Mouse (Mus musculus): ENCODE results near the gene Clmn.
"Not testable (repeated sequence)": the region's sequence is repeated elsewhere in the genome, so short reads cannot be mapped to it uniquely, and the experiment has no call there.

Gene Clmn

DNA sequence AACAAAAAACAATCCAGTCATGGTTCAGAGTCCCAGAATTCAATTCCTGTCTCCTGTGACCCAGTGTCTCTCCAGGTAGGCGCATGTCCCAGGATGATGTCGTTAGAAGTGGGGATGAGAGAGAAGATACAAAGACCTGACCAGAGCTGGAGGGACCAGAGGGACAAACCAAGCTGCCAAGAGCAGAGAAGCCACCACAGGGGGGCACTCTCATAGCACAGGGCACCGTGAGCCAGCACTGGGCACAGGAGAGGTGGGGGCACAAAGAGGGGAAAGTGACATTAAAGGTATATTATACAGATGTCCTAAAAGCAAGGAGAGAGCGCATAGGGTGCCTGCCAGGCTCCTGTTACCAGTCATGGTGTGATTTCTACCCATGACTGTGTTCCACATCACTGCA is 25.9 kb downstream of the Clmn start:
- no peak for DNase-seq (ENCODE audit: low read depth, low spot score)

DNA sequence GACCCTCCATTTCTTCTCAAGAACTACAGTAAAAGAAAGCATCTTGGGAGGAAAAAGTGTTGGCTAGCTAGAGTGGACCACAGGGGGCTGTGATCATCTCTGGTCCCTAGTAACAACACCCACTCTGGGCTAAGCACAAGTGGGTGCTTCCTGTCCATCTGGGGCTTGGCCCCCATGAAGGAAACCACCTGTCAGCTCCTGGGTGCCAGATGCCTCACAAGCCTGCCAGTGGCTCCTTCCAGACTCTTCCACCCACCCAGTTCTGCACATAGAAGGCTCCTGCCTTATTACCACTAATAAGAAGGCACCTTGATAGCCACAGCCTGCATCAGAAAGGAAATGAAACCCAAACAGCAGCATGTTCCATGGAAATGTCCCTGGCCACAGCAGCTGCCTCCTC is 26.4 kb downstream of the Clmn start:
- no peak for DNase-seq (ENCODE audit: low read depth, low spot score)

DNA sequence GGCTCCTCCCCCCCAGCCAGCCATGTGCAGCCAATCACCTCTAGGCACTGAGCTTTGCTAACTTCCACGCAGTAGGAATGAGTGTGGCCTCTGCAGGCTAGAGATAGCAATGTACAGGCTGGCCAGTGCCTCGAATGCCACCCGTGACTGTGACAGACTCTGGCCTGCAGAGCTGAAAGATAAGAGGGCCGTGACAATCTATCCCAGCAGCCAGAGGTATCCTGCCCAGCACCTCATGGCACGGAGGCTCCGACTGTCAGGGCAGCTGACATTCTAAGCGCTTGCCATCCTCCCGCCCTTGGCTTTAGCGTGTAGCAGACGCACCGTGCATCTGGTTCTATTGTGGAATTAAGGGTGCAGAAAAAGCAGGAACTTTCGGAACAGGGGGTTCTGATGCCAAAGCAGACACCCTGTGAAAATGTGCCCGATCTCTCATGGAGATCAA is 26.9 kb downstream of the Clmn start:
- DNase-seq (ENCODE audit: low read depth, low spot score): no peak

DNA sequence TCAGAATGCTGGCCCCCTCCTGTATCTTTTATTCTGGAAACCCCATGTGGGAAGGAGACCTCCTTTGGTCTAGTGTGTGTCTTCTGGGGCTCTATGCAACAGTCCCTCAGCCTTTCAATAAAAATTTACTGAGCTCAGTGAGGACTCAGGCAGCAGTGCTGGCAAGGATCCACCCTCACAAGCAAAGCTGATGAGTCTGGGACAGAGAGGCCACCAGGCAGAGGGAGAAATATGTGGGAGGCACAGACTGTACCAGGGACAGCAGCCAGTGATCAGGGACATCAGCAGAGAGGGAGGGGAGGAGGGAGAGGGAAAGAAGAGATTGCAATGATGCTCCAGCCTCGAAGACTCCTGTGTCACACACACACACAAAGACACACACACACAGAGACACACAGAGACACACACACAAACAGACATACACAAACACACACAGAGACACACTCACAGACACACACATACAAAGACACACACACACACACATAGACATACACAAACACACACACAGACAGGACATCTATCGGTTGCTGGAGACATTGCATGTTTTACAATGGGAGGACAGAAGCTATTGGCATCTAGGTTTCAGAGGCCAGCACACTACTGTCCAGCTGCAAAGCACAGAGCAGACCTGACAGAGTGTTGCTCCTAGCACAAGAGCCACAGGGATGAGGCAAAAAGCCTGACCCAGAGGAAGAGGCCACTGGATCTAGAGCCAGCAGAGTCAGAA is 27.6 kb downstream of the Clmn start:
- no peak for DNase-seq (ENCODE audit: low read depth, low spot score)

DNA sequence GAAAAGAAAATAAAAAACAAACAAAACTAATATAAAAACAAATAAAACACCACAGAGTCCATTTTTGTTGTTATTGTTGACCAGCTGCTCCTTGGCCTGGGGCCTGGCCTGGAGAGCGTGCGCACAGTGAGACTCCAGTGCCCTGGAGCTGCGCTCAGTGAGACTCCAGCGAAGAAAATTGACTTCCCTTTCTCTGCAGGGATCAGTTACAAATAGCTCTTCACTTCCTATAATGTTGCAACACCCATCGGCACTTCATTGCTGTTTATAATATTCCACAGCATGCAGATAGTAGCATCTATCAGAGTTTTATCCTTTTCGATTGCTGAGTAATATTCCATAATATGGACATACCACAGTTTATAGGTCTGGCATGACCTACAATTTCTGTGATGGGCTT is 28.6 kb downstream of the Clmn start:
- no peak for DNase-seq (ENCODE audit: low read depth, low spot score)

DNA sequence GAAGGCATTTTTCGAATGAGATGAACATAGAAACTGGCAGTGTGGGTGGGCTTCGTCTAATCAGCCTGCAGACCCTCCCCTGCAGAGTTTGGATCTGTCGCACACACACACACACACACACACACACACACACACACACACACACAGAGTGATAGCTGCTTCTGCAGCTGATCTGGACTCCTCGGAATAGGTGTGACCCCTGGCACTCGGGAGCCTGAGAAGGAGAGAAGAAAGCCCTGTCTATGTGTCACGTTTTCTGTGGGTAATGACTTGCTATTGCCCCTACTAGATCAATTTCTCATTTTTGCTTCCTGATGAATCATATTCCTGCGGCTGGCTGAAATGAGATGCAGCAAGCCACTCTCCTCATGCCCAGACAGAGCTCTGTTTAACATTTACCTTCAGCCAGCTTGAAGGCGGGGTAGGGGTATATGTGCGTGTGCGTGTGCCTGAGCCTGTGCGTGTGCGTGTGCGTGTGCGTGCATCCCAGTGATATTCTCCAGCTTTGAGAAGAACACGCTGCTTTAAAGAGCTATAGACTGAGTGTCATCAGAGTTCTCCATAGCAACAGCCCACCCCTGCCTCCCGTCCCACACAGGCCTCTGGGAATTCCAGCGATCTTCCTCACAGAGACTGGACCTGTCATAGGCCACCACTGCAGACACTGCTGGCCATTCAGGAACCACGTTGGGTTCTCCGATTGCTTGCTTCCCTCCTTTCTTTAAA is 29.3 kb downstream of the Clmn start:
- no peak for DNase-seq (ENCODE audit: low read depth, low spot score)

DNA sequence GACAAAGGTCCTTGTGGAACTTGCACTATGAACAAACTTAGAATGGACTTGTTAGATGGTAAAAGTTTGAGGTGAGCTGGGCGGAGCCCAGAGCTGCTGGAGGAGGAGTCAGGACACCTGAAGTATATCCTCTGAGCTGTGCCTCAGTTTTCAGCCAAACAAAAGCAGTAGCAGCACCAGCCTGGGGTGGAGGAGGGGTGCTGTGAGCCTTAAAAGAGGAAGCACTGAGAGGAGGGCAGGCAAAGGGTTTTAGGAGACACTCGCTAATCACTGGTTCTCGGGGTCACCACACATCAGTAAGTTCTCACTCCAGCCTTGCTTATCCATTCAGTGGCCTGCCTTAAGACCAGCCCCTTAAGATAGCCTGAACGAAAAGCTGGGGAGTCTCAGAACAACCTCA is 30.1 kb downstream of the Clmn start:
- DNase-seq (ENCODE audit: low read depth, low spot score): no peak

DNA sequence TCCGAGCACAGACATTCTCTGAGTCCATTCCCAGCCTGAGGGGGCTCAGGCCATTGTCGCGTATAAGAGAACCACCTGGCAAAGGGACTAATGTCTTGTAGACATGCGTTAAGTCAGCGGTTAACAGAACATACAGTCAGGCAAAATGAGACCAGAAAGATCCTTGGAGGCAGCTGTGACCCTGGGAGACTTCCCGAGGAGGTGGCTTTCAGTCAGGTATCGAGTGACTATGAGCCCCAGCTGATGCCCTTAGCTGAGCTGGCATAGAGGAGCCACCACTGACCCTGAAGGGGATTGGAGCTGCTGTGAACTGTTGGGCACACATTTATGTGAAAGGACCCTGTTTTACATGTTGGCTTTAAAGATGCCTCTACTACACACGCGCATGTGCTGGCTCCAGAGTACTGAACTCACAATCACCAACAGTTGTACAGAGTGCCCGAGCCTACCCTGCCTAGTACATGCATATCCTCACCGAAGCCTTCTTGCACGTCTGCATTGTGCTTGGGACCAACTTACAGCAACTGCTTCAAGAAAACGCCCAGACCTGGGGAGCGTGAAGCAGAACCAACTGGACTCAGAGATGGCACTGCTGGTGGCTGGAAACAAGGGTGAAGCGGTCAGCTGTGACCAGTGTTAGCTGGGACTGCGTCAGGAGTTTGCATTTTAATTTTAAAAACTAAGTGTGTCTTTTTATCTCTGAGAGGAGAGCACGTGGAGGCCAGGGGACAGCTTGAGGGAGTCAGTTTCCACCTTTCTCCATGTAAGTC is 34.0 kb downstream of the Clmn start:
- DNase-seq (ENCODE audit: low read depth, low spot score): no peak

DNA sequence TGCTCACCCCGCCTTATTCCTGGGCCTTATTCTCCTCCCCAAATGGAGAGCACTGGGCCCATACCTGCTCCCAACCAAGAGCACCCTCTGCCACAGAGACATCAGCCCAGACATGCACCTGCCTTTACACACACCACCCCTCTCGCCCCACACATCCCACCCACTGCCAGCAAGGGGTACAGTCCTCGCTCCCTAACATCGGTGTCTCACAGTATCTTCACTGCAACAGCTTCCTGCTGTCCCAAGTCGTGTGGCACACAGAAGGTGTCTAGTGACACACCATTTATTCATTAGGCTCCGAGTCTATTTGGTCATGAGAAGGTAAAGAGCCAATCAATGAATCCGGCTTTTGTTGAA is 34.6 kb downstream of the Clmn start:
- DNase-seq (ENCODE audit: low read depth, low spot score): no peak

DNA sequence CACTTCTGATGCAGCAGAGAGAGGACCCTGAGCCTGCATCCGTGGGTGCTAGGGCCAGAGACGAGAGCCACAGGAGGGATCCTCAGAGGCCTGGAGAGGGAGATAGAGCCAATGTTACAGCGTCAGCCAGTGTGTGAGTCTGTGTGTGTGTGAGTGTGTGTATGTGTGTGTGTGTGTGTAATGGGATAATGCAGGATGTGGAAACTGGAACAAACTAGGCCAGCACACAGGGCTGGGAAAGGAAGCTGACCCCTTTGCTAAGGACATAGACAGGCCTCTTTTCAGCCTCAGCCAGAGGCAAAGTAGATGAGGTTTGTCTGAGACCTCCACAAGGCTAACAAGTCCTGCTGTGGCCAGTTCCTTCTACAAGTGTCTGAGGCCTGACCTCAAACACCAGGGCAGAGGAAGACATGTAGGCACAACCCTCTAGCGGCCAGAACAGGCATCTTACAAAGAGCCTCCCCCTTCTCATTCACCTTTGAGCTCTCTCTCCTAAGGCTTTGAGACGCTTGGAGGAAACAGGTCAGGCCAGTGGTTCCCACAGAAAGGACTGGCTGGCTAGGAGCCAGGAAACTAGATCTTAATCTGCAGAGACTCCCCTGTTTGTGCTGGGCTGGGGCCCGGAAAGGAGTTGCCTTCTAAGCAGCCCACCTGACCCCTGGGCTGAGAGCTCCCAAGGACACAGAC is 35.1 kb downstream of the Clmn start:
- DNase-seq (ENCODE audit: low read depth, low spot score): peak; percentile 44

DNA sequence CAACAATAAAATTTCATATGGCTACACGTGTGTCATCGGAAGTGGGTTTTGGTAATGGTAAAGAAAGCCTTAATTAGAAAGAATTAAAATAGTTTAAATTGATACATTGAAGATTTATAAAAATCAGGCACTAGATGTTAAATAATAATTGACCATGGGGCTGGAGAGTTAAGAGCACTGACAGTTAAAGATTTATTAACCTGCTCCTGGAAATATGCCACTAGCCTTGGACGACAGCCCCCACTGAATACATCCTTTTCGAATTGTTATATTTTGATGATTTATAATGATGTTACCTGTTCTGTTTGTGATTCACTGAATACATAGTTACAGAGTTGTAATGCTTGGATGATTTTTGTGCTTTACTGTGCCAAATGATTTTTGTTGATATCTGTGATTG is 35.9 kb downstream of the Clmn start:
- DNase-seq (ENCODE audit: low read depth, low spot score): not testable (repeated sequence)

DNA sequence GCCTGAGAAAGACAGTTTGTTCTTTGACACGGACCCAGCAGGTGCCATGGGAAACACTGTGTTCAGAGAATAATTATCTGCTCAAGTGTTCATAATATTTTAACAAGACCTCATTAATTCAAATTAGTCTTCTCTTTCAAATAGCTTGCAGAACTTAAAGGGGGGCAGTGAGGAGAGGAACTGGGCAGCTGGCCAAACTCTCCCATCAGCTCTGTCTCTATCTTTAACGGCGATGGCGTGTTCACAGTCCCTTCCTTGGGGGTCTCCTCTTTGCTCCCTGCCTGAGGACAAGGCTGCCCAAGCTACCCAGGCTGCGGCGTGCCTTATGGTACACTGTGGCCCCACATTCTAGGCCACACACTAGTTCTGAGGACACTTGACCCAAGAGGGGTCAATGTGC is 37.2 kb downstream of the Clmn start:
- DNase-seq (ENCODE audit: low read depth, low spot score): no peak

DNA sequence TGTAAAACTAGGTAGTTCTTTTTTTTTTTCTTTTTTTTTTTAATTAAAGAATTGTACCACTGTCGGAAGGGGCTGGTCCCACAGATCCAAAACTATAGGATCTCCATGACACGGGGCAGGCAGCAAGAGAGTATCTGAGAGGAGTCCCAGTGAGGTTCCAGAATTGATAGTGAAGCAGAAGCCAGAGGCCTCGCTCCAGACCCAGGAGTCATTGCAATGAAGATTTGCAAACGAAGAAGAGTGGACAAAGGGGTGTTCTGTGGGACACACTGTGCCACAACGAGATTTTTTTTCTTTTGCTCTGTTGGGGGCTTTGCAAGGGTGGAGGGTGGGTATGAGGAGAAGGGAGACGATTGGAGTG is 40.0 kb downstream of the Clmn start:
- DNase-seq (ENCODE audit: low read depth, low spot score): no peak

DNA sequence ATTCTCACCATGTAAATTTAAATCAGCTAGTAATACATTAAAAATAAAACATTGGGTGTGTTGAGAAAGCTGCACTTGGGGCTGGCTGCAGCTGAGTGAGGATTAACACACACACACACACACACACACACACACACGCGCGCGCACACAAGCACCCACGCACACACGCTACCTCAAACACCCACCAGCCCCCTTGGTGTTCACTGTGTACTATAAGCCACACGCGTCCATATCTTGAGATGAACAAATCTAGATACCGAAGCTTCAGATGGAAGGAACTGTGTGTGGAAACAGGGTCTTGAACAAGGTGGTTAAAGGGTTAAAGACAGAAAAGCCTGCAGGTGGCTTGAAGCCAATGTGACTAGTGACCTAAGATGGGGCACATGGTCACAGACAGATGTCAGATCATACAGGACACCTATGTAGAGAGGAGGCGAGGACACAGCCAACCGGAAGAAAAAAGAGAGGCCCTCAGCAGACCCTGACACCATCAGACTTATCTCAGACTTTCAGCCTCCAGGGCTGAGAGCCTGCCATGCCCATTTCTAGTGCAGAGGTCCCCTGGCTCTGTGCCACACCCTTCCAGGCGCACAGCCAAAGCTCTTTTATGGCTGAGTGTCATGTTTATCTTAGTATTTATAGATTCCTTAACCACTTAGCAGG is 40.5 kb downstream of the Clmn start:
- no peak for DNase-seq (ENCODE audit: low read depth, low spot score)

DNA sequence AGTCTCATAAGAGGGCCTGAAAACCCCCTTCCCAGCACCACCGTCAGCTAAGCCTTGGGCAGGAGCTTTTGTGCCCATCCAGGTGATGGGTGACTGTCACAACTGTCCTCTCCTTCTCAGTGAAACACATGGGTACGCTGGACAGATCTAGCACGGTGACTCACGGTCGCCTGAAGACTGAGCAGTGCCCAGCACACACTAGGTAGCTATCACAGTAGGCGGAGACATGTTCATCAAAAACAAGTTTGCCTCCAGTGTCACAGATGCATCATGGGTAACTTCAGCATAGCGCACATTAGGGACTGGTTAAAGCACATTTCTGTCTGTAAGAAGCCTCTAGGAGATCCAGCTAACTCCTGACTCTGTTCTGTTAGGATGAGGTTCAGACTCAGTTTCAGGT is 41.2 kb downstream of the Clmn start:
- DNase-seq (ENCODE audit: low read depth, low spot score): no peak

DNA sequence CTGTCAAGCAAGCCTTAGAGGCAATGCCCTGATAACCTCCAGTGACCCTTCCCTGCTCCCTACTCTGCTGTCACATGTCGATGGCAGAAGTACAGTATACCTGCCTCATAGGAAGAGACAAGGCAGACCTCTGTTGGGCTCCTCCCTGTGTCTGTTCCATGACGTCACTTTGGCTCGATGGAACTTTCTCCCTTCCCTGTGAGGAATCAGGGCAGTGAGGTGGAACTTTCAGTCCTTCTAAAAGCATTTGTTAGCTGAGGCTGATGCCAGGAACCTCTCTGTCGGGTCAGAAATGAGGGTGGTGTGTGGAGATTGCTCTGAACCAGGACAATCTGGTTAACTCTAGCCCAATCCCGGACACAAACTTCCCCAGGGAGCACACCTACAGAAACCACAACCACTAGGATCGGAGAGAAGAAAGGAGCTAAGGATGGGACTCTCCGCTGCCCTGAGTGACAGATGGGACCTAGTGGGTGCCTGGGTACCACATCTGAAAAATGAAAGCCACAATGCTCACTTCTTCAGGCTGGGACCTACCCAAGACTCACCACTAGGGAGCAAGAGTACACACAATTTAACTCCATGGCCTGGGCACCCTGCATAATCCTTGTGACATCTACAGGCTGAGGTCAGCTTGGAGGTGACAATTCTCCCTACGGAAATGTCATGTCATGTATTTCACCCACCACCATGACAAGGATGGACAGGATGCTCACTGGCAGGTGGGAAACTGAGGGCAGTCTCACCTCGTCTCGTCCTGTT is 41.9 kb downstream of the Clmn start:
- no peak for DNase-seq (ENCODE audit: low read depth, low spot score)

DNA sequence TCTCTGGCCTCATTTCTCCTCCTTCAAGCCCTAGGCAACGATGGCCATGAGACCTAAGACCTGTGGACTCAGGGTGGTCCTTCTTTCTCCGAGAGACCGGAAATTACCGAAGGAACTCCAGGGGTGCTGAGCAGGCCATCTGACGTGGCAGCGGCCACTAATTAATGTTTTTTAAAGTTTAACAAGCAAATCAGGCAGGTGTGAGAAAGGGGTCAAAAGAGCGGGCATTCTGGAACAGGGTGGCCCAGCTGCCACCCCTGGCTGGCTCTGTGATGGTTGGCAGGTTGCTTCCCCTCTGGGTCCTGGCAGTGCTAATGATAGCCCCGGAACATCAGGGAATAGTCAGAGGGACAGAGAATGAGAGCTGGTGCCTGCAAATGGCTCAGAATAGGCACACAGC is 42.7 kb downstream of the Clmn start:
- no peak for DNase-seq (ENCODE audit: low read depth, low spot score)

DNA sequence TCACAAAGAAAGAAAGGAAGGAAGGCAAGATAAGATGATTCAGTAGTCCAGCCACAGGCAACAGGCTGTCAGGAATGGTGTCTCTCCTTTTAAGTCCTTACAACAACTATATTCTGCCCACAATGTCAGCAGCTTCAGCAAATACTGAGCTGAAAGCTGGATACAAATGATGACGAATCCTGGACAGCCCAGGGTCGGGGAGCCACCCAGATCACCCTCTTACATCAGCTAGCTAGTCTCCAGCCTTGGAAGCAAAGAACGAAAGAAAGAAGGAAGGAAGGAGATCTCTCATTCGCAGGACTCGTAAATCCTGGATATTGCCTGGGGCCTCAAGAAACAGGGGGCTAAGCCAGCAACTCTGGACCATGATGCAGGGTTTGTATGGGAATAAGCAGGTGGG is 44.8 kb downstream of the Clmn start:
- no peak for DNase-seq (ENCODE audit: low read depth, low spot score)

DNA sequence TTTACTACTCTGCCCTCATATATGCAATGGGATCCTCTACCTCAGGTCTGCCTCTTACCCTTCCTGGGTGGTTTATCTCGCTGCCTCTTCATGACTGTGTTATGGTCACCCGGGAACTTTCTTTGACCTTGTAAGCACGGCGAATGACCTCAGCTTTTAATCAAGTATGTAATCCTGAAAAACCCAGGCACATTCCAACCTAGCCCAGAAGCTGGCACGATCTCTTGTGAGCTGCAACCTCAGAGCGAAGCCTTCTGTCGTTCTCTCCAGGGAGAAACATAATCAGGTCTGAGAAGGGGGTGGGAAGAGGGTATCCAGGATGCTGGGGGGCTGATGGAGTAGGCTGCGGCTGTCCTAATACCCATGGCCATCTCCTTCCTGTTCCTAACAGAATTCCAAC is 45.8 kb downstream of the Clmn start:
- DNase-seq (ENCODE audit: low read depth, low spot score): no peak

DNA sequence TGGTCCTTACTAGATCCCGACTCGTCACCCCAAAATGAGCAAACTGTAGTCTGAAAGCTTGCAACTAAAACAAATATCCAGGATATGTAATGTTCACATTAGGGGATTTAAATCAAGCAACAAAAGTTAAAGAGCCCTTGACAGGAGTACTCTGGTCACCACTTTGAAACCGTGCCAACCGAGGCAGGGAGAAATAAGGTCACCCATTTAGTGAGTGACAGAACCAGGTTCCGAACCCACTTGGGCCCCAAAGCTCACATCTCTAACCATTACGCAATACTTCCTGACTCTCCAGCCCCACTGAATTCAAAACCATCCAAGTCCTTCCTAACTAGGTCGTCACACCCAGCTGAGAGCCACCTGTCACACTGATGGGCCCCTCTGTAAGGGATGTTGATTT is 46.8 kb downstream of the Clmn start:
- no peak for DNase-seq (ENCODE audit: low read depth, low spot score)

Measured in R1 (cell line).